Mouse (Mus musculus): ENCODE results near the gene Lrp6.

The Lrp6 gene

DNA sequence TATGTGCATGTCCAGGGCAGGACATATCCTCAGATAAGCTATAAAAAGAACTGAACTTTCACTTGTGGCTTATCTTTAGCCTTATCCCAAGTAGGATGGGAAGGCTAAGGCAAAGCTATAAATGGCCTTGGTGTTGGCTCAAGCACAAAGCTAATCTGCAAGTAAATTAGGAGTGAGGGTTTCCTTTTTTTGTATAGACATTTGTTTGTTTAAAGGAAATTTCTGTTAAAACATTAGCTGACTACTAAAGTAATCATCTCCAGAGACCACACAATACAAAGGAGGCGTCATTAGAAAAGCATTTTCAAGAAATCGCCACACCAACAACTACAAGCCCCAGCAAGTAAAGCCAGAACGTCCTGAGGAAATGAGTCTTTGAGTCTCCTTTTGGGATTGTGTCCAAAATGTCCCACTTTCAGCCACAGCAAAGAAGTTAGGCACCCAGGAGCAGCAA is 8.6 kb upstream of the Lrp6 start:
- DNase-seq (ENCODE audit: low read depth, low spot score) = no peak

- no peak for DNase-seq (ENCODE audit: low read depth, low spot score)
These were observed 1.3 kb upstream of the Lrp6 start for GRCm38 (mm10) chr6:134567986-134568556.

GRCm38 (mm10) chr6:134566248-134566817 is 432 bp downstream of the Lrp6 start:
- DNase-seq (ENCODE audit: low read depth, low spot score) = peak; percentile 22

DNA sequence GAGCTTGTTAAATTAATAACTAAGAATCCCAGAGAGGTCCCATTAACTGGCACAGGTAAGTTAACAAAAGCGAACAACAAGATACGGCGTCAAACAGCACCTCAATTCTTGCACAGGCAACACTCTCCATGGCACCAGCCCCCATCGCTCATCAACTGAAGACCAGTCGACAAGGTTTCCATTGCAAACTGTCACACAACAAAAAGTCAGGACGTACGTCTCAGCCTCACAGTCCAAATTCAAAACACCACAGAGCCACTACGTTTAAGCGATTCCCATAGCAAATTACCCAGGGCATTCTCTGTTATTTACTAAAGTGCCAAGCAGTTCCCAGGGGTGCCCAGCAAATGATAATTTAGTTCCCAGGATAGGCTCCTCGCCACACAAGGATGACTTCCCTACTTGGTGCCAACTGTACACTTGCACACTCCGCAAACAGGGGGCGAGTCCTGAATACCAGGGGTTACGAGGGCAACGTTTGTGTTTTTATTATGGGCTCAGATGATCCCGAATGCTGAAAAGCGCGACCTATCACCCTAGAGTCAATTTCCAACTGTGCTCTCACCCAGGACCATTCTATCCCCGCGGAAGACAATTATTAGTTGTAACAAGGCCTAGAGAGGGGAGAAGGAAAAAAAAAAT is 1.0 kb downstream of the Lrp6 start:
- peak; percentile 28 for DNase-seq (ENCODE audit: low read depth, low spot score)

DNA sequence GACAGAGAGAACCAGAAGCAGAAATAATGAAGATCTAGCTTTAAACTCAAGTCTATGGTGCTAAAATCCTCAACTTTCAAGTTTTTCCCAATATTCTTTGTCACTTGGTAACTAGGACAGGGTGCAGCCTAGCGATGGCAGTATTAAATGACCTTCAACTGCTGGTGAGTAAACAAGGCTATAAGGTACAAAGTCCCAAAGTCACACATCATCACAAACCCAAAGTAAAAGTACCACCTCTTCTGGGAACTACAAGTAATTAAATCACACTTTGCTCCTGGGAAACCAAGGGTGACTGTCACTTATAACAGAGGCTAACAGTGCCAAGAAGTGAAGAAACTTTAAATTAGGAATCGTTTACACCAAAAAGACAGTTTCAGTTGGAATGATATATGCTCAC is 2.2 kb downstream of the Lrp6 start:
- DNase-seq (ENCODE audit: low read depth, low spot score) = no peak

DNA sequence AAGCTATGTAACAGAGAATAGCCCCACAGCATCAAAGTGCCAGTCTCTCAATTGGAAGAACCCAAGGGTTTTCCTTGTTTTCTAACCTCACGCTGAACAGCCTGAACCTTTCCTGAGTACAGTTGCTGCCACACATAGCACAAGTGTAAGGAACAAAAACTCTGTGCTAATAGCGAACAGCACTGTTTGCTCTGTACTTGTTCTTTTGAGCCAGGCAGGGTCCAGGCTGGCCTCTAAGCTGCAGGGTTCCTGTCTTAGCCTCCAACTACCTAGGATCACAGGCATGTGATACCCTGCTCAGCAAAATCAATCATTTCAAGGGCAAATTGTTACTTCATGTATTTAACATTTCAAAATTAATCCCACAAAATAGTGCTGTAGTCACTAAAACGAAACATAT is 7.1 kb downstream of the Lrp6 start:
- no peak for DNase-seq (ENCODE audit: low read depth, low spot score)

- DNase-seq (ENCODE audit: low read depth, low spot score) = no peak
These were observed 8.1 kb downstream of the Lrp6 start for GRCm38 (mm10) chr6:134558546-134559129.

DNA sequence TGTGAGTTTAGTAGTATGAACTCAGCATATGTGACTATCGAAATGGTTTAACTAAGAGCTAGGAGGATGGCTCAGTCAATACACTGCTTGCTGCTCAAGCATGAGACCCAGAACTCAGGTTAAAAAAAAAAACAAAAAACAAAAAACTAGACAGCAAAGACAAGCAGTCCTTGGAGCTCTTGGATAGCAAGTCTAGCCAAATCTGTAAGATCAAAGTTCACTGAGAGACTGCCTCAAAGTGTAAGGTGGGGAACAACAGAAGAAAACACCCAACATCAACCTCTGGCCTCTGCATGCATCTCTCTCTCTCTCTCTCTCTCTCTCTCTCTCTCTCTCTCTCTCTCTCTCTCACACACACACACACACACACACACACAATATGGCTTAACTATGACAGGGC is 9.7 kb downstream of the Lrp6 start:
- DNase-seq (ENCODE audit: low read depth, low spot score) = no peak

GRCm38 (mm10) chr6:134556185-134556950 is 10.4 kb downstream of the Lrp6 start:
- DNase-seq (ENCODE audit: low read depth, low spot score) = no peak

GRCm38 (mm10) chr6:134555178-134555577 is 11.6 kb downstream of the Lrp6 start:
- DNase-seq (ENCODE audit: low read depth, low spot score) = no peak

DNA sequence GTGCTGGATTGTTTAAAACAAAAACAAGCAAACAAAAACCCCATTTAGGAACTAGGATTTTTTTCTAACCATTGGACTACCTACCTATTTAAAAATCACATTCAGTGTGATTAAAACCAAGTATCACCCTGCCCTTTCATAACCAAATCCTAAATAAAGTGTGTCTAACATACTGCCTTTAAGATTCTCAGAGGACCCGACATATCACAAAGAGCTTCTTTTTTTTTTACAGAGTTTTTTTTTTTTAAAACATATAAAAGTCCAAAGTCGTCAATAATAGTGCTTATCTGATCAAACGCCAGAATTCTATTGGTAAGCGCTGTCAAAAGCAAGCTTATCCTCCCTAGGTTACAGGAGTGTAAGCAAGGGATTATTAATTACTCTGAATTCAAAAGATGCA is 12.5 kb downstream of the Lrp6 start:
- no peak for DNase-seq (ENCODE audit: low read depth, low spot score)

DNA sequence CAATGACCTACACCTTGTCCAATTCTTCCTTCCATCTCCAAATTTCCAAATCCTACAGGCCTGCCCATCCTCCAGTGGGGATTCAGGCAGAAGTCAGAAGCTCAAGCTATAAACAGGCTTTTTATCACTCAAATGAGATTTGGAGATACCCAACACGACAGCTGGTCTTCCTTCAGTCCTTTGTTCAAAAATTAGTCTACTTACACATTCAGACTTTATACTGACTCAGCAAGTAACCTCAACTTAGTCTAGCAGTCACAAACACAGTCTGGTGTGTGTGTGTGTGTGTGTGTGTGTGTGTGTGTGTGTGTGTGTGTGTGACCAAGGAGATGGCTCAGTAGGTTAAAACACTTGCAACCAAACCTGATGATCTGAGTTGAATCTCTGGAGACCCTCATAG is 15.8 kb downstream of the Lrp6 start:
- DNase-seq (ENCODE audit: low read depth, low spot score) = no peak

- DNase-seq (ENCODE audit: low read depth, low spot score) = no peak
These were observed 16.4 kb downstream of the Lrp6 start for GRCm38 (mm10) chr6:134550396-134550795.

- DNase-seq (ENCODE audit: low read depth, low spot score) = no peak
These were observed 21.9 kb downstream of the Lrp6 start for GRCm38 (mm10) chr6:134544843-134545242.

DNA sequence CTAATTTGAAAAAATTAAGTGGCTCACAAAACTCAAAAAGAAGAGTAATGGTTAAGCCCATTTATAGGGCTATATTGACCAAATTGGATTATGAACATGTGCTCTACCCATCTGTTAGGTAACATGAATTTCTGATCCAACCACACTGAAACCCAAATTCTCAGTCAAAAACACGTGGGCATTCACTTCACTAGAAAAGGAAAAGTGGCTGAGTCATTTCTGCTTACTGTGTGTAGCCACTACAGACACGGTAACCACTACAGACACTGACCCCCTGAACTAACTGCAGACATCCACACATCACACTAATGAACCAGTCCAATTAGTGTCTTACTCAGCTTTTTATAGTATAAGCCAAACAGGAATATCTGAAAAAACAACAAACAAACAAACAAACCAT is 22.7 kb downstream of the Lrp6 start:
- DNase-seq (ENCODE audit: low read depth, low spot score) = no peak

GRCm38 (mm10) chr6:134543607-134544006 is 23.2 kb downstream of the Lrp6 start:
- no peak for DNase-seq (ENCODE audit: low read depth, low spot score)

DNA sequence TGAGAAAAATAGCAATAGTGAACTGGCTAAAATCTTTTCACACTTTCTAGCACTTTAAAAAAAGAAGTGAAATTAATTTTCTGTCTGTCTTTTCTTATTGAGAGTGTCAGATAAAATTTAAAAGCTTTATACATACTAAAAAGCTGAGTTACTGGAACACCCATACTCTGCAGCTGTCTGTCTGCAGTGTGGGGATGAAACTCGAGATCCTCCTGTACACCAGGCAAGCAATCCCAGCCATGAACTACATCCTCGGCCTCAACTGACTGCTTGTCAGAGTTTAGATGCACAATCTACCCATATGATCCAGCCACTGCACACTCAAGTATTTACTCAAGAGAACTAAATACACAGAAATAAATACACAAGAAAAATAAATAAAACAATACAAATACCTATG is 24.4 kb downstream of the Lrp6 start:
- DNase-seq (ENCODE audit: low read depth, low spot score) = no peak

DNA sequence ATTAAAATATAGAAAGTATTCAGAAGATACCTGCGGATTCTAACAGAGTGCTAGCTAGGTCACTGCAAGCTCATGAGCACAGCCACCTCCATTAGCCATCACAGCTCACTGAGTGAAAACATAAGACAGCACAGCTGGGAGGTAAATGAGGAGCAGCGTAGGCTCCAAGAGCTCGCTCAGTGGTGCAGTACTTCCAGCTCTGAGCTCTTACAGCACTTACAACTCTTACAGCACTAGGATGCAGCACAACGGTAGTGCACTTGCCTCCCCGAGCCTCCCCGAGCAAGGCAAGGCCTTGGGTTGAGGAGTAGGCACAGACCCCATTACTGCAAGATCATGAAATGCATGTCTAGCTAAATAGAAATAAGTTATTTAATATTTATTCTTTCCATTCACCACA is 26.6 kb downstream of the Lrp6 start:
- DNase-seq (ENCODE audit: low read depth, low spot score) = no peak

DNA sequence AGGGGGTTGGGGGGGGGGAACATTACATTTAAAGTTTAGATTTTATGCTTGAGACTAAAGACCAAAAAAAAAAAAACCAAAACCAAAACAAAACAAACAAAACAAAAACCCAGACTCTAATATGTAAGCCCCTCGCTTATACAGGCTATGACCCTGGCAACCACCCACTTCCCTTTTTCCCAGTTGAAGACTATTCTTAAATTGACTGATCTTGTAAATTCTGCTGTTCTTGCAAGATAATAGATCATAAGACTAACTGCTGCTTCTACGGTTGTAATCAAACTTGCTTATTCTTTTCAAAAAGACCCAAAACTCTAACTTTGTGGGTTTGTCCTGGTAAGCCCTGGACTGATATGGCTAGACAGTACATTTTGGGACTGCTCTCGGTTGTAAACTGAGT is 27.3 kb downstream of the Lrp6 start:
- DNase-seq (ENCODE audit: low read depth, low spot score) = no peak

GRCm38 (mm10) chr6:134538805-134539204 is 28.0 kb downstream of the Lrp6 start:
- no peak for DNase-seq (ENCODE audit: low read depth, low spot score)

DNA sequence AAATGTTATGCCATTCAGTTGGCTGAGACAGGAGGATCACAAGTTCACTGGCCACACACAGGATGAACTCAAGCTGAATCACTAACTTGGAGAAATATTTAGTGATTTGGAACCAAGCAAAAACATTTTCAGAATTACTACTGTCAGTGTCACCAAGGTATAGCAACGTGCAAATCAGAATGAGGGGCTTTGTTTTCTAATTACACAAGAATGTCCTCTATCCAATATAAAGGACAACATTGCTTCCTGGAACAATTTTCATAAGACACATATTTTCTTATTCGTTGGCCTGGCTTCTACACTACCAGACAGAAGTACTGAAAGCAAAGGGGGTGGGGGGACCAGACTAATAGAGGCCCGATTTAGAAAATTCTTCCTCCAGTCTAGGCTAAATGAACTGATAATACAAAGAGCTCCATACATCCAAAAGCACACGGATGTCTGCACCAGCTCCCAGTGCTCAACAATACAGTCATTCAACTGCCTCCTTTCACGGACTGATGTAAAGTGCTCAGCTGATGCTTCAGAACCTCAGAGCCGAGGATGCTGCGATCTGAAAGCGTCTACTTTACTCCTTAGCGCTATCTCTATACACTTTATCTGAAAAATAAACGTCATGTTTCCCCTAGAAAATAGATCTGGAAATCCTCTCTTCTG is 29.2 kb downstream of the Lrp6 start:
- peak; percentile 40 for DNase-seq (ENCODE audit: low read depth, low spot score)

DNA sequence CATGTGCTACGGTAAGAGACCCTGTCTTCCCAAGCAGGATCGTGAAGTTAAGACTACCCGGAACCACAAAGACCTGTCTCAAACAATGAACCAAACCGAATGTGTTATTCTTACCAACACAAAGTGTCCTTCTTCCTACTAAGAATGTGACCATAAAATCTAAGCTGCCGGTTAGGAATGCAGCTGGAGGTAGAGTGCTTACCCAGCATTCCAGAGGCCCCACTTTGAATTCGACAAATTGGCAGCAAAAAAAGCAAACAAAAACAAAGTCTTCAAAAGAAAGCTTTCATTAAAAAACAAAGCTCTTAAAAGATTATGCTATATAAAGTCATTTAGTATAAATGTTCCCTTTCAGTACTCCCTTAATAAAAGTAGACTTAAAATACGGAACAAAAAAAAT is 31.6 kb downstream of the Lrp6 start:
- DNase-seq (ENCODE audit: low read depth, low spot score) = no peak
